Mouse (Mus musculus) kidney, embryonic 15.5 days (tissue): Measurements from ENCODE around the gene Gnb1. TPM values are rescaled to one million over a fixed set of nuclear protein-coding genes. Genes with fewer than 3 reads are reported as not detected.

ENCODE experiments used
- ATAC-seq: fragments of 200-750 bp; cut with Nextera tagmentation; replicated peaks from 2 replicates; pipeline ENCODE4 v1.8.0; 2017; ENCODE audit warnings: moderate TSS enrichment; ENCODE audit not compliant: low FRiP score
- H3K27ac ChIP-seq: fragments of 300-500 bp; sonication (generic); 2 replicates; pipeline ENCODE4 v1.5.1; 2015; ENCODE audit warnings: mild to moderate bottlenecking, inconsistent platforms
- H3K27me3 ChIP-seq: fragments of 300-500 bp; sonication (generic); 2 replicates; pipeline ENCODE4 v1.6.1; 2015; ENCODE audit warnings: inconsistent platforms
- H3K36me3 ChIP-seq: fragments of 300-500 bp; sonication (generic); 2 replicates; pipeline ENCODE4 v1.6.1; 2015; ENCODE audit warnings: inconsistent platforms
- H3K4me1 ChIP-seq: fragments of 300-500 bp; sonication (generic); 2 replicates; pipeline ENCODE4 v1.6.1; 2015; ENCODE audit warnings: inconsistent platforms
- H3K4me2 ChIP-seq: fragments of 300-500 bp; sonication (generic); 2 replicates; pipeline ENCODE4 v1.6.1; 2015; ENCODE audit warnings: moderate library complexity, mild to moderate bottlenecking, inconsistent platforms
- H3K4me3 ChIP-seq: fragments of 300-500 bp; sonication (generic); replicated peaks from 2 replicates; pipeline ENCODE4 v1.5.1; 2015; ENCODE audit warnings: mild to moderate bottlenecking, inconsistent platforms
- H3K9ac ChIP-seq: fragments of 300-500 bp; sonication (generic); 2 replicates; pipeline ENCODE4 v1.6.1; 2015; ENCODE audit warnings: mild to moderate bottlenecking, inconsistent platforms
- H3K9me3 ChIP-seq: fragments of 300-500 bp; sonication (generic); replicated peaks from 2 replicates; pipeline ENCODE4 v1.6.1; 2016; ENCODE audit warnings: inconsistent platforms
- WGBS: fragments of 180-500 bp; shearing (Covaris S2); methylation state at CpG from one replicate; pipeline ENCODE4 v1.1.7; 2015; ENCODE audit warnings: mixed read lengths; 5-methylcytosine and 5-hydroxymethylcytosine counted together
- polyA plus RNA-seq: library from polyadenylated mRNA; unstranded; fragments of >200 nt; fragmentation: Nextera tagmentation; extraction: Ambion mirVana; gene quantifications from 2 replicates; pipeline ENCODE4 v1.2.1, GENCODE M21; 2015

Gene Gnb1
- polyA plus RNA-seq, 1 experiment from 2014 or later, result 488 TPM

DNA sequence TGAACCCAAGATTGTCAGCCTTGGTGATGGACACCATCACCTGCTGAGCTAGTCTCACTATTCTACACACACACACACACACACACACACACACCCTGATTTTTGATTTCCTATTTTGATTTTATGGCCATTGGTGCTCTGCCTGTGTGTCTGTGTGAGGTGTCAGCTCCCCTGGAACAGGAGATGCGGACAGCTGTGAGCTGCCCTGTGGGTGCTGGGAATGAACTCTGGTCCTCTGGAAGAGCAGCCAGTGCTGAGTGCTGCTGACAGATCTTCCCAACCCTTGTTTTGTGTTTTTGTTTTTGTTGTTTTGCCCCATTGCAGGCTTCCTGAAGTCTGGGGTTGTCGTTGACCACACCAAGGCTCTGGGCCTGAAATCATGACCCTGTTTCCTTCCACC is 82.0 kb downstream of the Gnb1 start:
- H3K9ac ChIP-seq, result no peak overlapping the region
- H3K9me3 ChIP-seq, result no peaks in the 10 kb centered on the region
- H3K4me2 ChIP-seq, result no peak overlapping the region
- no peak for ATAC-seq
- H3K27me3 ChIP-seq, result no peaks in the 10 kb centered on the region
- H3K4me3 ChIP-seq, result no peak overlapping the region
- 80% methylated on average over 2 of the region's 2 CpGs for WGBS
- peaks cover 22% of the 10 kb centered on the region for H3K36me3 ChIP-seq
- peaks cover 11% of the 10 kb centered on the region; the same call in 1 of the 2 replicates for H3K4me1 ChIP-seq
- H3K27ac ChIP-seq, result no peak overlapping the region

DNA sequence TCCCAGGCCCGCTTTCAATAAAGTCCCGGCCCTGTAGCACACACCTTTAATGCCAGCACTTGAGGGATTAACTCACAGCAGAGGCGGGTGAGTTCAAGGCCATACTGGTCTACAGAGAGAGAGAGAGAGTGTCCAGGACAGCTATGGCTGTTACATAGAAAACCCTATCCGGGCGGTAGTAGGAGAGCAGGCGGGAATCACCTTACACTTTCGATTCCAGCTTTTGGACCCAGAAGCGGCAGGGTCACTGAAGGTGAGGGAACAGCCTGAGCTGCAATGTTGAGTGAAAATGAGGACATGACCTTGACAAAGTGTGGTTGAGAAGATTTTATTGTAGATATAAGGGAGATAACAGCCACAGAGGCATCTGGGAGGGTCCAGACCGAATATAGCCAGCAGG is 82.7 kb downstream of the Gnb1 start:
- Histone ChIP-seq H3K4me3 (no peak overlapping the region), H3K27ac (no peak overlapping the region), H3K4me2 (no peak overlapping the region), H3K9me3 (no peaks in the 10 kb centered on the region), H3K27me3 (no peaks in the 10 kb centered on the region), H3K4me1 (peaks cover 7% of the 10 kb centered on the region; the same call in 1 of the 2 replicates), H3K9ac (no peak overlapping the region), H3K36me3 (peaks cover 30% of the 10 kb centered on the region)
- ATAC-seq, result no peak
- 91% methylated on average over 9 of the region's 9 CpGs for WGBS

DNA sequence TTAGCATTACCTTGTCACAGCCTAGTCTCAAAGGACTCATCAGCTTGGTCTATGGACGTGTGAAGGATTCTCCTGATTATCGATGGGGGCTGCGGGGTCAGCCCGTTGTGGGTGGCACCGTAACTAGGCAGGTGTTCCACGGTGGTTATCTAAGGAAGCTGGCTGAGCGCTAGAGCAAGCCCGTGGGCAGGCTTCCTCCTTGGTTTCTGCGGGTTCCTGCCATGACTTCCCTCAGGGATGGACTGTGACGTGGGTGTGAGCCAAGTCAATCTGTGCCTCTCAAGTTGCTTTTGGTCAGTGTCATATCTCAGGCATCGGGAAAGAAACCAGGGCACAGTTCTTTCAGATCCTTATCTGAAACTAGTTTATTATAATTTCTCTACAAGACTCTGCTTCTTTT is 83.8 kb downstream of the Gnb1 start:
- H3K4me3 ChIP-seq, result no peak overlapping the region
- H3K27me3 ChIP-seq, result no peaks in the 10 kb centered on the region
- peaks cover 40% of the 10 kb centered on the region for H3K36me3 ChIP-seq
- H3K9me3 ChIP-seq, result no peaks in the 10 kb centered on the region
- no peak overlapping the region for H3K4me2 ChIP-seq
- 88% methylated on average over 11 of the region's 11 CpGs for WGBS
- no peak for ATAC-seq
- peaks cover 4% of the 10 kb centered on the region; the same call in 1 of the 2 replicates for H3K4me1 ChIP-seq
- H3K9ac ChIP-seq, result no peak overlapping the region
- H3K27ac ChIP-seq, result no peak overlapping the region

DNA sequence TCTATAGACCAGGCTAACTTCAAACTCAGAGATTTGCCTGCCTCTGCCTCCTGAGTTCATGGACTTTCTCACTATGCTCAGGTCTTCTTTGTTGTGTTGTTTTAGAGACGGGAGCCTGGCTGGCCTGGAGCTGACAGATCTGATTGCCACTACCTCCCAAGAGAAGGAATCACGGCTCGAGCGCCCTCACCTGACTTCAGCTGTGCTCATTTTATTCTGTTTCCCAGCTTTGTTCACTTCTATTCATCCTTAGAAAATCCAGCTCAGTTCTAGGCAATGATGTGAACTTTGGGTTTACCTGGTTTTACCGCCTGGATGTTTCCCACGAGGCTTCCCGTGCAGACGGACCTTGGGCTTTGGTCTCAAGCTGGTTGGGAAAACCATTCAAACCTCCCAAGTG is 84.4 kb downstream of the Gnb1 start:
- 92% methylated on average over 8 of the region's 8 CpGs for WGBS
- Histone ChIP-seq H3K36me3 (peaks cover 45% of the 10 kb centered on the region), H3K27ac (no peak overlapping the region), H3K4me2 (no peak overlapping the region), H3K4me1 (peaks cover 4% of the 10 kb centered on the region; the same call in 1 of the 2 replicates), H3K9ac (no peak overlapping the region), H3K27me3 (no peaks in the 10 kb centered on the region), H3K9me3 (no peaks in the 10 kb centered on the region), H3K4me3 (no peak overlapping the region)
- ATAC-seq, result no peak

DNA sequence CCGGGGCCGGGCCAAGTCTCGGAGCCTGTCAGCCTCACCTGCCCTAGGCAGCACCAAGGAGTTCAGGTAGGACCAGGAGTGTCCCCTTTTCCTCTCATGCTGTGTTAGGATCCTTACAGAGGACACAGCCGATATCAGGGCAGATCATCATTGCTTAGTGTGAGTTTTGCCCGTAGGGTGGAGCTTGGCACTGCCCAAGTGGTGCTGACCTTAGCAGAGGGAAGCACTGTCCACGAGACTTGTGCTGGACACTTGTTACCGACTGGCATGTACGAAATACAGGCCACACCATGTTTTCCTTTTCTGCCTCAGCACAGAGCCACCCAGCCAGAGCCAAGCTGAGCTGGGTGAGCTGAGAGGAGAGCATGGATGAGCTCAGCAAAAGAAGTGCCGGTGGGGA is 86.0 kb downstream of the Gnb1 start:
- Histone ChIP-seq H3K9me3 (no peaks in the 10 kb centered on the region), H3K27me3 (no peaks in the 10 kb centered on the region), H3K4me2 (no peak overlapping the region), H3K9ac (no peak overlapping the region), H3K36me3 (peaks cover 51% of the 10 kb centered on the region), H3K27ac (no peak overlapping the region), H3K4me3 (no peak overlapping the region), H3K4me1 (no peaks in the 10 kb centered on the region)
- 93% methylated on average over 9 of the region's 9 CpGs for whole genome bisulfite sequencing
- ATAC-seq, result no peak

DNA sequence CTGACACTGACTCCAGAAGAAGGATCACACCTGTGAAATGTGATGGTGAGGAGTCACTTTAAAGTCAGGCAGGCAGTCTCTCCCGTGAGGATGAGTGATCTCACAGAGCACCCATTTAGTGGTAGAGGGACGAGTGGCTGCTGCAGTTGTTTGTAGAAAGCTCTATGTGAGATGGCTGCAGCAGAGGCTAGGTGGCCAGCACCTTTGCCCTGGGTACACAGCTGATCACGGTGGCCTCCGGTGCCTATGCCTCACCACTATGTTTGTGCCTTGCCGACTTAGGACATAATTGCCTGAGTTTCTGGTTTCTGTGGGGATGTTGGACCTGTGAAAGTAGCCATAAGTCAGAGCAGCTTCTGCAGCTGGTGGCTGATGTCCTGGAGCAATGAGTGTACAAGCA is 86.6 kb downstream of the Gnb1 start:
- Histone ChIP-seq H3K27ac (no peak overlapping the region), H3K9me3 (no peaks in the 10 kb centered on the region), H3K4me3 (no peak overlapping the region), H3K27me3 (no peaks in the 10 kb centered on the region), H3K36me3 (peaks cover 57% of the 10 kb centered on the region), H3K9ac (no peak overlapping the region), H3K4me2 (no peak overlapping the region), H3K4me1 (no peaks in the 10 kb centered on the region)
- 84% methylated on average over 5 of the region's 5 CpGs for WGBS
- no peak for ATAC-seq

DNA sequence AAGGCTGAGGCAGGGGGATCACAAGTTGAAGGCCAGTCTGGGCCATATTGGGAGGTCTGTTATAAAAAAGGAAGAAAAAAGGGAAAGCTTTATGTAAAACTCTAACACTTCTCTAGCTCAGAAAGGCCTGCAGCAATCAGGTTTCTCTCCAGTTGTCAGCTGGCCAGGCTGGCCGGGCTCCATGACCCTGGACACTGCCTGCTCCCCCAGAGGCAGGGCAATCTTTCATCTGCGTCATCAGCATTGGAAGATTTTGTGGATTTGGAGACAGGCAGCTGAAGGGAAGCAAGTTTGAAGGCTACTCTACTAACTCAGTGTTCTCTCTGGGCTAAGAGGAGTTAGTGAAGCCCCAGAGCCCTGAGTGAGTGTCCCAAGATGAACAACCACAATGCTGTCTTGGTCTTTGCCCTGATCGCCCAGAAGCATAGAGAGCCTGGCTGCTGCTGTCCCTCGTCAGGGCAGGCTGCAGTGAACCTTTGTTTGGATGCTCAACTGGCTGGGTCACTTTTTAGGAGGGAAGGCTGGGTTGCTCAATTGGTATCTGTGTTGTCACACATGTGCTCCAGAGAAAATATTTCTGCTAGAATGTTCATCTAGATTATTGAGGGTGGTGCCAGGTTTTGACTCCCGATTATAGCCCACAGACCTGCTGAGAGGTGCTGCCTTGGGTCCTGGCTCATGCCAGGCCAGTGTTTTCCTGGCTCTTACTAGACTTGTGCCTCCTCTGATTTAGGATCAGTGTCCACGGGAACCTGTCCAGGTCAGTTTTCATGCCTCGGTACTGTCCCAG is 87.4 kb downstream of the Gnb1 start:
- H3K36me3 ChIP-seq, result peaks cover 65% of the 10 kb centered on the region
- H3K27me3 ChIP-seq, result no peaks in the 10 kb centered on the region
- no peak overlapping the region for H3K4me2 ChIP-seq
- no peaks in the 10 kb centered on the region for H3K9me3 ChIP-seq
- no peak for ATAC-seq
- H3K4me1 ChIP-seq, result no peaks in the 10 kb centered on the region
- no peak overlapping the region for H3K4me3 ChIP-seq
- H3K9ac ChIP-seq, result no peak overlapping the region
- H3K27ac ChIP-seq, result no peak overlapping the region
- 89% methylated on average over 7 of the region's 7 CpGs for whole genome bisulfite sequencing

DNA sequence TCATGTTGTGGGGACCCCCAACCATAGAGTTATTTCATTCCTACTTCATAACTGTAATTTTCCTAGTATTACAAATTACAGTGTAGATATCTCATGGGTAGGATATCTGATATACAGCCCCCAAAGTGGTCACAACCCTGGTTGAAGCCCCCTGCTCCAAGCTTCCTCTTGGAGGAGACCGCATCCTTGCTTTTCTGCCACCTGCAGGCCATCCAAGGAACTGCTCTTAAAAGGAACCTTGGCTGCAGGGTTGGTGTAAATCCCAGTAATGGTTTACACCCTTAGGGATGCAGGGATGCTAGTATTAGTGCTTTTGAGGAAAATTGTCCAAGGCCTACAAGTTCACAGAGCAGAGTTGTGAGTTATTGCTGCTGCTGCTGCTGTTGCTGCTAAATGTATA is 89.3 kb downstream of the Gnb1 start:
- Histone ChIP-seq H3K27me3 (no peaks in the 10 kb centered on the region), H3K4me2 (no peak overlapping the region), H3K4me1 (no peaks in the 10 kb centered on the region), H3K9me3 (no peaks in the 10 kb centered on the region), H3K36me3 (peaks cover 84% of the 10 kb centered on the region), H3K27ac (no peak overlapping the region), H3K9ac (no peak overlapping the region), H3K4me3 (no peak overlapping the region)
- WGBS, result 31% methylated on average over 1 of the region's 1 CpGs
- ATAC-seq, result no peak

DNA sequence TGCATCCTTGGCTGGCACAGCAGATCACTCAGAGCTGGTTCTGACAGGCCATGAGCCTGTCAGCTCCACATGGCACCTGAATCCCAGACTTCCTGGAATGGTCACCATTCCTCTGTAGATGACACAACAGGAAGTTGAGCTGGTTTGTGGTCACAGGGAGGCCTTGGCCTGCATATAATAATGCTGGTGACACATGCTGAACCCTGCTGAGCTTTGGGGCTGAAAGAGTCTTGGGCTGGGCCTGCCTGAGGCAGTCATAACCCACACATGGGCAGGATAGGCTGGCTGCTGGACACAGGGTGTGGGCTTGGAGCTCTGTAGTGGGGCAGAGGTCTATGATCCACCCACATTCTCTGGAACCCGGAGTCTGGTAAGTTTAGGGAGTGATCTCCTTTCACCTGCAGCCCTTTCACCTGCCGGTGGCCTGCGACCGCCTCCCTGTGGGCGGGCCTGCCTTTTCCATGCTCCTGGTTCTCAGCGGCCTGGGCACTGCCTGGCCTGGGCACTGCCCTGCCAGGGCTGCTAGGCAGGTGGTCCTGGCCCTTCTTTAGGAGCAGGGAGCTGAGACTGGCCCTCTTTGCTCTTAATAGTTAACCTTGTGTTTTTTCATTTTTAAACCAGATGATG is 91.2 kb downstream of the Gnb1 start:
- Histone ChIP-seq H3K36me3 (peaks cover 87% of the 10 kb centered on the region), H3K9ac (no peak overlapping the region), H3K9me3 (no peaks in the 10 kb centered on the region), H3K4me1 (no peaks in the 10 kb centered on the region), H3K4me3 (no peak overlapping the region), H3K27me3 (no peaks in the 10 kb centered on the region), H3K4me2 (no peak overlapping the region), H3K27ac (no peak overlapping the region)
- no peak for ATAC-seq
- 92% methylated on average over 6 of the region's 6 CpGs for WGBS

DNA sequence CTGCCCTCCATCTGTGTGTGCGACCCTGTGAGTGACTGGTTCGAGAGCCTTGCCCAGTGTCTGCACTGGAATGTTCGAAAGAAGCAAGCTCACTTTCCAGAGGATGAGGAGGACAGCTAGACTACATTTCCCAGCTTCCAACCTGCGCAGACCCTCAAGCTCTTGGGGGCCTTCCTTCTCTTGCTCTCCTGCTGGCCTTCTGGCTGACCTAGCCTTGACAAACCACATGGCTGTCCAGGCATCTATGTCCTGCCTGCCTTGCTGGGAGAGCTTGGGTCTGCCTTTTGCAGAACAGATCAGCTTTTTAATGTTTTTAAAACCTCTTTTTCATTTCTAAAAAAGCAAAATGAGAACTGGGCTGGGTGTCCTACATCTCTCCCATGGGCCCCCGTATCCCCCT is 98.2 kb downstream of the Gnb1 start:
- ATAC-seq, result no peak
- H3K4me1 ChIP-seq, result no peaks in the 10 kb centered on the region
- no peaks in the 10 kb centered on the region for H3K27me3 ChIP-seq
- no peak overlapping the region for H3K4me3 ChIP-seq
- peaks cover 60% of the 10 kb centered on the region for H3K36me3 ChIP-seq
- H3K9ac ChIP-seq, result no peak overlapping the region
- H3K4me2 ChIP-seq, result no peak overlapping the region
- WGBS, result 92% methylated on average over 5 of the region's 5 CpGs
- H3K27ac ChIP-seq, result no peak overlapping the region
- H3K9me3 ChIP-seq, result no peaks in the 10 kb centered on the region

DNA sequence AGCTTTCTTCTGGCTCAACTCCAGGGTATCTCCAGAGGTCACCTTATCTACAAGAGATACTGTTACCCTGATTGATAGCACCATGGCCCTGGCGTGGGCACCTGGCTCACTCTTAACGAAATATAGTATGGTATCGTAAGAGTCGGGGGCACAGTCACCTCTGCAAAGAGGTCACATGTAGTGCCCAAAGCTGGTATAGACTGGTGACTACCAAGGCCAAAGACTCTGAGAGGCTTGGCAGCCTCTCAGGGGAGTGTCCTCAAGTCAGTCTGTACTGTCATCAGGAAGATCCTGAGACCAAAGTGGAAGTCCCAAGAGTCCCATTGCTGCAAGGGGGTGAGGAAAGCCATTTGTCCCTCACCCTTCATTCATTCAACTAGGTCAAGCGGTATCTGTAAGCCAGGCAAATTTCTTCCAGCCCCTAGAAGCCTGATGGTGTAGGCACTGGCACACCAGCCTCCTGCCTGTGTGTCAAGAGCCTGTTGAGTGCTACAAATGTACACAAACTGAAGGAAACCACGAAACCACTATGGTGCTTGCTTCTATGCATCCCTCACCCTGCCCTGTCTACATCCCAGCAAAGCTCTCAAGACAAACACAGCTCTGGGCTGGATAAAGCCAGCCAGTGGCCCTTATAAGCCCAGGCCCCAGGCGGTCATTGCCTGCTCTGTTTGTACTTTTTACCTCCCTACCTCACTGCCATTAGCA is 100.0 kb downstream of the Gnb1 start:
- ATAC-seq, result no peak

DNA sequence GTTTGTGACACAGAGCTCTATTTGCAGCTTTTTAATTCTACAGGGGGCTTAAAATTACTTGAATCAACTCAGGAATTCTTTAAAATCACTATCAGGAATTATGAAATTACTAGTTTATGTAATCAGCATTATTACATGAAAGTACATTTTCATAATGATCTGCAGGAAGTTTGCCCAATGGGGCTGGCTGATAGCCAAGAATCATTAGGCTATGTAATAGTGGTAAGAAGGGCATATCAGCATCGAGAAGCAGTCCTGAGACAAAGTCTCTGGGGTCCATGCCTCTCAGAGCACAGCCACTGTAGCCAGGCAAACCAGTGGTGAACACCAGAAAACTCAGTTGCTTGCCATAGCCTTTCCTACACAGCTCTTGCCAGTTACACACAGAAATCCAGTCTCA is 102.6 kb downstream of the Gnb1 start:
- Histone ChIP-seq H3K9ac (no peak overlapping the region), H3K4me1 (0 out of 2 replicates have a peak, but pooled peaks cover 4% of the 10 kb centered on the region), H3K36me3 (peaks cover 18% of the 10 kb centered on the region), H3K4me3 (no peak overlapping the region), H3K4me2 (no peak overlapping the region), H3K9me3 (no peaks in the 10 kb centered on the region), H3K27me3 (no peaks in the 10 kb centered on the region), H3K27ac (no peak overlapping the region)
- no peak for ATAC-seq
- WGBS, result 63% methylated on average over 1 of the region's 1 CpGs

More for the DNA sequence above, 100.0 kb downstream of the Gnb1 start:
- Histone ChIP-seq H3K4me1 (no peaks in the 10 kb centered on the region), H3K27me3 (no peaks in the 10 kb centered on the region), H3K27ac (no peak overlapping the region), H3K4me3 (no peak overlapping the region), H3K9ac (no peak overlapping the region), H3K9me3 (no peaks in the 10 kb centered on the region), H3K36me3 (peaks cover 42% of the 10 kb centered on the region), H3K4me2 (no peak overlapping the region)
- WGBS, result 88% methylated on average over 7 of the region's 7 CpGs
